Mouse (Mus musculus) embryonic facial prominence, embryonic 11.5 days (tissue): ENCODE measurements at regions not wholly inside any gene's neighbourhood (a gene's known extent, or its start where the extent isn't known, plus 50 kb on each side); places are given as distances from the start of the nearest gene placed in this dataset.
"Not testable (repeated sequence)": the region's sequence is repeated elsewhere in the genome, so short reads cannot be mapped to it uniquely, and the experiment has no call there.

Experiments used
- ATAC-seq: fragments of 200-750 bp; cut with Nextera tagmentation; replicated peaks from 2 replicates; pipeline ENCODE4 v1.8.0; 2017; ENCODE audit warnings: low read depth; ENCODE audit not compliant: insufficient number of reproducible peaks, low FRiP score, low TSS enrichment
- DNase-seq: peaks from one replicate; pipeline ENCODE4 v3.0.0-alpha.2; 2015; ENCODE audit warnings: low spot score
- H3K27ac ChIP-seq: fragments of 300-500 bp; sonication (generic); replicated peaks from 2 replicates; pipeline ENCODE4 v1.5.1; 2014; ENCODE audit warnings: mild to moderate bottlenecking, low read depth, low read length, control low read depth
- H3K27me3 ChIP-seq: fragments of 300-500 bp; sonication (generic); 2 replicates; pipeline ENCODE4 v1.6.1; 2014; ENCODE audit warnings: mild to moderate bottlenecking, low read length, moderate library complexity, mixed read lengths; ENCODE audit not compliant: control insufficient read depth, insufficient read depth
- H3K36me3 ChIP-seq: fragments of 300-500 bp; sonication (generic); replicated peaks from 2 replicates; pipeline ENCODE4 v1.6.1; 2014; ENCODE audit warnings: low read depth, mild to moderate bottlenecking, low read length, moderate library complexity, mixed read lengths; ENCODE audit not compliant: control insufficient read depth, insufficient read depth
- H3K4me1 ChIP-seq: fragments of 300-500 bp; sonication (generic); 2 replicates; pipeline ENCODE4 v1.6.1; 2014; ENCODE audit warnings: low read length, mixed read lengths; ENCODE audit not compliant: control insufficient read depth, insufficient read depth
- H3K4me2 ChIP-seq: fragments of 300-500 bp; sonication (generic); 2 replicates; pipeline ENCODE4 v1.6.1; 2014; ENCODE audit warnings: low read depth, mild to moderate bottlenecking, control low read depth, low read length, moderate library complexity
- H3K4me3 ChIP-seq: fragments of 300-500 bp; sonication (generic); 2 replicates; pipeline ENCODE4 v1.5.1; 2014; ENCODE audit warnings: low read depth, low read length, control low read depth
- H3K9ac ChIP-seq: fragments of 300-500 bp; sonication (generic); replicated peaks from 2 replicates; pipeline ENCODE4 v1.6.1; 2014; ENCODE audit warnings: mild to moderate bottlenecking, control low read depth, low read length
- H3K9me3 ChIP-seq: fragments of 300-500 bp; sonication (generic); replicated peaks from 2 replicates; pipeline ENCODE4 v1.6.1; 2016; ENCODE audit warnings: mild to moderate bottlenecking, low read length, inconsistent platforms, mixed read lengths; ENCODE audit not compliant: control insufficient read depth
- WGBS: fragments of 180-500 bp; shearing (Covaris S2); extraction: QIAGEN DNeasy Blood & Tissue Kit; methylation state at CpG from one replicate; pipeline ENCODE4 v1.1.7; 2014; 5-methylcytosine and 5-hydroxymethylcytosine counted together

GRCm38 (mm10) chr12:69472912-69473311 lies 100.7 kb upstream of the Gm9887 start:
- Histone ChIP-seq H3K9me3 (no peaks in the 10 kb centered on the region), H3K27me3 (no peaks in the 10 kb centered on the region), H3K4me1 (peaks cover 3% of the 10 kb centered on the region; the same call in 1 of the 2 replicates), H3K4me2 (no peak overlapping the region), H3K9ac (no peak overlapping the region), H3K36me3 (no peaks in the 10 kb centered on the region), H3K4me3 (no peak overlapping the region), H3K27ac (no peak overlapping the region)
- no peak for DNase-seq
- ATAC-seq = no peak
- WGBS = 94% methylated on average over 9 of the region's 9 CpGs

- H3K4me3 ChIP-seq = no peak overlapping the region
- H3K36me3 ChIP-seq = no peaks in the 10 kb centered on the region
- no peaks in the 10 kb centered on the region for H3K9me3 ChIP-seq
- 46% methylated on average over 5 of the region's 5 CpGs for WGBS
- no peak overlapping the region for H3K9ac ChIP-seq
- no peak overlapping the region for H3K4me2 ChIP-seq
- peaks cover 3% of the 10 kb centered on the region; the same call in 1 of the 2 replicates for H3K4me1 ChIP-seq
- DNase-seq (no peak), ATAC-seq (no peak)
- H3K27ac ChIP-seq = no peak overlapping the region
- no peaks in the 10 kb centered on the region for H3K27me3 ChIP-seq
These were observed 99.6 kb upstream of the Gm9887 start for GRCm38 (mm10) chr12:69471876-69472275.

- no peak for DNase-seq
- no peaks in the 10 kb centered on the region for H3K27me3 ChIP-seq
These were observed 96.7 kb upstream of the Gm9887 start for GRCm38 (mm10) chr12:69469004-69469403.

DNA sequence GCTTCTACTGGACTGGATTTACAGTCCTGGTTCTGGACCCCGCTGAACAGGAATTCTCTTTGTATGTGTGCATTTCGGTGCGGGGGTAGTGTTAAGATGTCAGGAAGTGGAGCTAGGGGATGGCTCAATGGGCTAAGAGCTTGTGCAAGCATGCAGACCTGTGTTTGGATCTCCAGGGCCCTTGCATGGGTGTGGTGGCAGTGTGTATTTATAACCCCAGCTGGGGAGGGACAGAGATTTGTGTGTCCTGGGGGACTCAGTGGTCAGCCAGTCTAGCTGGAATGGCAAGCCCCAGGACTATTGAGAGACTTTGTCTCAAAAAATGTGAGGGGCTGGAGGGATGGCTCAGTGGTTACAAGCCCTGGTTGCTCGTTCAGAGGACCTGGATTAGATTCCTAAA lies 95.1 kb upstream of the Gm9887 start:
- Histone ChIP-seq H3K4me1 (no peaks in the 10 kb centered on the region), H3K36me3 (no peaks in the 10 kb centered on the region), H3K9ac (no peak overlapping the region), H3K4me3 (no peak overlapping the region), H3K27ac (no peak overlapping the region), H3K4me2 (no peak overlapping the region), H3K9me3 (no peaks in the 10 kb centered on the region), H3K27me3 (no peaks in the 10 kb centered on the region)
- no peak for ATAC-seq
- WGBS = 73% methylated on average over 4 of the region's 4 CpGs
- no peak for DNase-seq

More at GRCm38 (mm10) chr12:69469004-69469403, 96.7 kb upstream of the Gm9887 start:
- Histone ChIP-seq H3K9ac (no peak overlapping the region), H3K4me3 (no peak overlapping the region), H3K4me1 (no peaks in the 10 kb centered on the region), H3K27ac (no peak overlapping the region), H3K36me3 (no peaks in the 10 kb centered on the region), H3K4me2 (no peak overlapping the region), H3K9me3 (no peaks in the 10 kb centered on the region)
- WGBS = 85% methylated on average over 6 of the region's 6 CpGs
- ATAC-seq = no peak

GRCm38 (mm10) chr12:69464906-69465305 lies 92.6 kb upstream of the Gm9887 start:
- no peak overlapping the region for H3K9ac ChIP-seq
- H3K27me3 ChIP-seq = no peaks in the 10 kb centered on the region
- H3K4me2 ChIP-seq = no peak overlapping the region
- ATAC-seq = no peak
- no peaks in the 10 kb centered on the region for H3K36me3 ChIP-seq
- WGBS = 81% methylated on average over 8 of the region's 8 CpGs
- H3K4me1 ChIP-seq = no peaks in the 10 kb centered on the region
- no peak overlapping the region for H3K4me3 ChIP-seq
- H3K27ac ChIP-seq = no peak overlapping the region
- no peak for DNase-seq
- H3K9me3 ChIP-seq = no peaks in the 10 kb centered on the region

GRCm38 (mm10) chr12:69463327-69463726 lies 91.1 kb upstream of the Gm9887 start:
- H3K4me2 ChIP-seq, H3K4me1 ChIP-seq, H3K4me3 ChIP-seq, ATAC-seq, H3K9ac ChIP-seq, DNase-seq, H3K9me3 ChIP-seq, H3K27ac ChIP-seq, H3K36me3 ChIP-seq, H3K27me3 ChIP-seq: not testable (repeated sequence)
- WGBS = 97% methylated on average over 6 of the region's 6 CpGs

DNA sequence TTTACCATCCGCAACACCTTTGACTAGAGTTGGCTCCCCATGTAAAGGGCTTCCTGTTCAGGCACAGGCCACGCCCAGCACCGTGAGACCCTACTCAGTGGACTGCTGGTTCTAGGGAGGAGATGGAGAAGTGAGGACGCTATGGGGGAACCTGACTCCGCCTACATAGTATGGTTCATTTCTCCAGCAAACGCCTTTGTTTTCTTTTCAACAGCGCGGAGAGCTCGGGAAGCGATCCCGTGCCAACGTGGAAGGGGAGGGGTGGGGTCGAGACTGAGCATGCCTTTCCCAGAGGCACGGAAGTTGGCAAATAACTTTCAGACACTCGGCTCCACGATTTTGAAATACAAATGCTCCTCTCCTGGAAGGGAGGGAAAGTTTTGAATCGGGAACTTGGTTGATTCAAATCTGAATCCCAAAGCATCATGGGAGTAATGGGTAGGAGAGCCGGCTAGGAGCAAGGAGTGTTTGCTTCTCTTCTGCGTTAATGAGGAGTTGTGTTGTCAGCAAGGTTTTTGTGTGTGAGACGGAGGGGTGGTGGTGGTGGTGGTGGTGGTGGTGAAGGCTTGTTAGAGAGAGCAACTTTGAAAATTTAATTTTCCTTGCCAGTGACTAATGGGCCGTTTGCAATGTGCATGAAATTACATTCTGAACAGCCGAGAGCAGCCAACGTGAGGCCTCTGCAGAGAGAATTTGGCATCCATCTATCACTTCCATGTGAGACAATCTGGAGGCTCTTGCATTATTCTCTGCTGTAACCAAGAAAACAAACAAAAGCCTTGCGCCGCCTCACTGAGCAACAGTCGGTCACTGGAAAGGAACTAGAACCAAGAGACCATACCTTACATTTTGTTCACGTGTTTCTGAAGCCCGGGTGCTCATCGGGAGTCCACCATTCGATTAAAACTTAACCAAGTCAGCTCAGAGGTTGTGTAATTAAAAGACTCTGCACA lies 89.9 kb upstream of the Gm9887 start:
- Histone ChIP-seq H3K4me3 (peak overlapping the region; percentile 26), H3K4me1 (no peaks in the 10 kb centered on the region), H3K4me2 (peak overlapping the region; percentile 47), H3K36me3 (no peaks in the 10 kb centered on the region), H3K27ac (peak overlapping the region; percentile 1; the same call in 1 of the 2 replicates), H3K9ac (peak overlapping the region; percentile 57), H3K9me3 (no peaks in the 10 kb centered on the region), H3K27me3 (no peaks in the 10 kb centered on the region)
- peak; percentile 70 for DNase-seq
- peak; percentile 90 for ATAC-seq
- WGBS = 27% methylated on average over 30 of the region's 30 CpGs

GRCm38 (mm10) chr12:69460552-69461079 lies 88.4 kb upstream of the Gm9887 start:
- Histone ChIP-seq H3K4me1 (no peaks in the 10 kb centered on the region), H3K27me3 (no peaks in the 10 kb centered on the region), H3K9me3 (no peaks in the 10 kb centered on the region), H3K4me2 (no peak overlapping the region), H3K4me3 (no peak overlapping the region), H3K27ac (no peak overlapping the region), H3K36me3 (no peaks in the 10 kb centered on the region), H3K9ac (no peak overlapping the region)
- ATAC-seq (no peak), DNase-seq (no peak)
- WGBS = 68% methylated on average over 3 of the region's 3 CpGs
